Mouse (Mus musculus): ENCODE measurements around the gene Cblc. TPM values are rescaled to one million over a fixed set of nuclear protein-coding genes. Genes with fewer than 3 reads are reported as not detected.
A peak's percentile ranks its signal among the peaks of the same experiment; 100 is the strongest.

The Cblc gene
- polyA plus RNA-seq, 1 experiment from 2014 or later: 0.15 TPM

DNA sequence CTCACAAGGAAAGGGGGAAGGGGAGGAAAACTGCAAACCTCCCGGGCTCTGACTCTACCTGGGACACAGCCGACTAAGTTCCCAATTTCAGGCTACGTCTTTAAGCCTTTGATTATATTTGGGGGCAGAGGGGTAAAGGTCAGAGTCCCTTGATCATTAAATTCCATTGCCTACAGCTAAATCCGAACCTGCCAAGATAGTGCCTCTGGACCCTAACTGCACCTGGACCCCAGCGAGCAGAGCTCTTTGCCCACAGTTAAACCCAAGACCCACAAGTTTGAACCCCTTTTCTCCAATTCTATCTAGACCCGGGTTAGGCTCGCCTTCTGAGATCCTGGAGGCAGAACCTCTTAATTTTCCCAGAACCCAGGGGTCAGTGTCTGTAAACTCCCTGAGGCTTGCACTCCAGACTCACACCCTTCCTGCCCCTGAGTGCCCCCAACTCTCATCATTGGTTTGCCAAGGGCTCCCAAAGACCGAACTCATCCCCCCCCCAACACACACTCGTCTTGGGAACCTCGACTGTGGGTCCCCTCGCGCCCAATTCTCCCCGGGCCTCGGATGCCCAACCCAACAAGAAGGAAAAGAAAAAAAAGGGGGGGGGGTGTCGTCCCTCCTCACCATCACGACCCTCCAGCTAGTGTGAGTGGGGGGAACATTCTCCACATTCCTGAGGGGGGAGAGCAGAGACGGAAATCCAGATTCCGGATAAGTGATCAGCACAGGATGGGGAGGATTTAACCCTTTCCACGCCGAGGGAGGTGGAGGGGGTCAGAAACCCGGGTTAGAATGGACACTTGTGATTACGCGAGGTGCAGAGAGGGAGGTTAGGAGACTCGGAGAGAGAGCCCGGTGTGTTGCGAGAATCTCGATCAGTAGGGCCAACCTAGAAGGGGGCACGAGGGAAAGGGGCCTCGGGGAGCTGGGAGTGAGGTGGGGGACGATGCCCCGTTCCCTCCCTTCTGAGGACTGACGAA, 48.1 kb downstream of the Cblc start:
- in situ Hi-C loops (cut with MboI; ENCODE audit: low pct_unique_long_range_greater_than_20kb): no loop called here
- DNase-seq (ENCODE audit: low read depth, low spot score): no peak
- CTCF ChIA-PET: interaction anchor here (0.6 to 1.6 kb wide), 3 partner anchors 42 to 128 kb away, joined by 3 to 4 read pairs (median 3); no protein-coding TSS in a partner anchor
- POLR2A ChIA-PET: interaction anchor here (0.6 to 0.7 kb wide), 2 partner anchors 32 to 49 kb away, joined by 3 to 6 read pairs; no protein-coding TSS in a partner anchor
- no peaks in the 10 kb centered on the region for H3K27me3 ChIP-seq
- ATAC-seq: no peak
- TF ChIP-seq CTCF (IDR thresholded peaks at IDR 0.05): no peak

- ATAC-seq (no peak), DNase-seq (ENCODE audit: low read depth, low spot score) (no peak)
- in situ Hi-C loops (cut with MboI; ENCODE audit: low pct_unique_long_range_greater_than_20kb): no loop called here
- POLR2A ChIA-PET: interaction anchor here (0.6 to 0.7 kb wide), 2 partner anchors 31 to 50 kb away, joined by 3 to 6 read pairs; no protein-coding TSS in a partner anchor
- H3K27me3 ChIP-seq: no peaks in the 10 kb centered on the region
- no peak for TF ChIP-seq CTCF (IDR thresholded peaks at IDR 0.05)
- CTCF ChIA-PET: no interaction called here
Measured at GRCm38 (mm10) chr7:19747420-19748218, 49.0 kb downstream of the Cblc start.

DNA sequence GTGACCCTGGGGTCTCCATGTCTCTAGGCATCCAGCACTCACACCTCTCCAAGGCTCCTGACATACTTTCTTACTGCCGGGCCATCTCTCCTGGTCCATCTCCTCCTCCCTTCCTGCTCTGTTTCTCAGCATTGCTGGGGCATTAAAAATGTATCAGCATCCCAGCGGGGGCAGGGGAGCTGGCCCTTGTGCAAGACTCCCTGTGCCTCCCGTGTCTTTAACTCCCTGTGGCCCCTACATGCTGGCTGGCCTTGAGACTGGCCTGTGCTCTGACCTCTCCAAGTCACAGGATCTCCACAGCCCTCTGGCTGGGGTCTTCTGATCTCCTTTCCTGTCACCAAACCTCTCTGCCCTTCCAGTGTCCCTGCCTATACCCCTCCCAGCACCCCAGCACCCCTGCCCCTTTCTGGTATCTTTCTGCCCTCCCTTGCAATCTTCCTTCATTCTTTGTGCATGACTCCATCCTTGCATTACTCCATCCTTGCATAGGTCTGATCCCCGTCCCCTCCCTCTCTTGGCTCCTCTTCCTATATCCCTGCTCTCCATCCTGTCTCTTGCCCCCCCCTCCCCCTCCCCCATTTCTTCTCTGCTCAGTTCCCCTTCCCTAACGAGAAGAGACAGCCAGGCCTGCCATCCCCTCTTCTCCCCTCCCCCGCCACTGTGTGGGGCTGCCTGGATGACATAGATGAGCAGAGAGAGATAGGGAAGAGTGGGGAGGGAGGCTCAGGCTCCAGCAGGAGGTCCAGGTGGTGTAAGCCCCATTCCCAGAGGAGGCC, 50.0 kb downstream of the Cblc start:
- CTCF ChIA-PET: no interaction called here

GRCm38 (mm10) chr7:19745971-19746370, 50.6 kb downstream of the Cblc start:
- CTCF ChIA-PET: no interaction called here
- no peak for DNase-seq (ENCODE audit: low read depth, low spot score)
- POLR2A ChIA-PET: no interaction called here
- no peaks in the 10 kb centered on the region for H3K27me3 ChIP-seq
- in situ Hi-C loops (cut with MboI; ENCODE audit: low pct_unique_long_range_greater_than_20kb): no loop called here
- no peak for TF ChIP-seq CTCF (IDR thresholded peaks at IDR 0.05)
- ATAC-seq: no peak

More for the DNA sequence above, 50.0 kb downstream of the Cblc start:
- no peak for TF ChIP-seq CTCF (IDR thresholded peaks at IDR 0.05)
- POLR2A ChIA-PET: no interaction called here
- H3K27me3 ChIP-seq: no peaks in the 10 kb centered on the region
- ATAC-seq: peak; percentile 10
- in situ Hi-C loops (cut with MboI; ENCODE audit: low pct_unique_long_range_greater_than_20kb): no loop called here
- DNase-seq (ENCODE audit: low read depth, low spot score): no peak

- DNase-seq (ENCODE audit: low read depth, low spot score) (no peak), ATAC-seq (no peak)
- no peaks in the 10 kb centered on the region for H3K27me3 ChIP-seq
- in situ Hi-C loops (cut with MboI; ENCODE audit: low pct_unique_long_range_greater_than_20kb): no loop called here
- POLR2A ChIA-PET: no interaction called here
- CTCF ChIA-PET: interaction anchor here (1.2 kb wide), 1 partner anchor 76 kb away, joined by 3 read pairs; no protein-coding TSS in a partner anchor
- no peak for TF ChIP-seq CTCF (IDR thresholded peaks at IDR 0.05)
Measured at GRCm38 (mm10) chr7:19744590-19745385, 51.8 kb downstream of the Cblc start.

- ATAC-seq: no peak
- no peaks in the 10 kb centered on the region for H3K27me3 ChIP-seq
- no peak for DNase-seq (ENCODE audit: low read depth, low spot score)
- in situ Hi-C loops (cut with MboI; ENCODE audit: low pct_unique_long_range_greater_than_20kb): no loop called here
- ChIA-PET CTCF (interaction anchor here (0.9 kb wide), 1 partner anchor 75 kb away, joined by 3 read pairs; no protein-coding TSS in a partner anchor), POLR2A (interaction anchor here (1.2 kb wide), 1 partner anchor 28 kb away, joined by 3 read pairs; no protein-coding TSS in a partner anchor)
- TF ChIP-seq CTCF (IDR thresholded peaks at IDR 0.05): no peak
Measured at GRCm38 (mm10) chr7:19743791-19744190, 52.8 kb downstream of the Cblc start.

GRCm38 (mm10) chr7:19742468-19742867, 54.1 kb downstream of the Cblc start:
- no peak for TF ChIP-seq CTCF (IDR thresholded peaks at IDR 0.05)
- DNase-seq (ENCODE audit: low read depth, low spot score): no peak
- no peaks in the 10 kb centered on the region for H3K27me3 ChIP-seq
- ATAC-seq: no peak
- ChIA-PET CTCF (no interaction called here), POLR2A (interaction anchor here (0.7 to 1.2 kb wide), 2 partner anchors 26 to 61 kb away, joined by 3 read pairs; no protein-coding TSS in a partner anchor)
- in situ Hi-C loops (cut with MboI; ENCODE audit: low pct_unique_long_range_greater_than_20kb): no loop called here

GRCm38 (mm10) chr7:19741329-19742031, 55.1 kb downstream of the Cblc start:
- DNase-seq (ENCODE audit: low read depth, low spot score): no peak
- in situ Hi-C loops (cut with MboI; ENCODE audit: low pct_unique_long_range_greater_than_20kb): no loop called here
- H3K27me3 ChIP-seq: no peaks in the 10 kb centered on the region
- POLR2A ChIA-PET: no interaction called here
- no peak for ATAC-seq
- TF ChIP-seq CTCF (IDR thresholded peaks at IDR 0.05): no peak
- CTCF ChIA-PET: interaction anchor here (1.9 kb wide), 1 partner anchor 72 kb away, joined by 5 read pairs; no protein-coding TSS in a partner anchor

DNA sequence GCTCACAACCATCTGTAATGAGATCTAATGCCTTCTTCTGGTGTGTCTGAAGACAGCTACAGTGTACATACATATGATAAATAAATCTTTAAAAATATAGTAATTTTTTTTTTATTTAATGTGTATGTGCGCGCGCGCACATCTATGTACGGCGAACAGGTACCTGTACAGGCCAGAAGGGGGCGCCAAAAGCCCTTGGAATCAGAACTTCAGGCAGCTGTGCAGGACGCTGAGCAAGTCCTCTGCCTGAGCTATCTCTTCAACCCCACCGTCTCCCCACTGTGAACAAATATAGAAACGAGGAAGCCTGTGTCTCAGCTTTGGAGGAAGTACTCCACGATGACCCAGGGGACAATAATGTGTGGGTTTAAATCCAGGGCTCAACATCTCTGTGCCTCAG, 56.3 kb downstream of the Cblc start:
- DNase-seq (ENCODE audit: low read depth, low spot score): no peak
- no peak for ATAC-seq
- no peak for TF ChIP-seq CTCF (IDR thresholded peaks at IDR 0.05)

More for the DNA sequence above, 56.3 kb downstream of the Cblc start:
- in situ Hi-C loops (cut with MboI; ENCODE audit: low pct_unique_long_range_greater_than_20kb): no loop called here
- H3K27me3 ChIP-seq: no peaks in the 10 kb centered on the region
- POLR2A ChIA-PET: interaction anchor here (1.0 kb wide), 1 partner anchor 10 kb away, joined by 3 read pairs; no protein-coding TSS in a partner anchor
- CTCF ChIA-PET: interaction anchor here (0.8 to 1.9 kb wide), 4 partner anchors 9 to 71 kb away, joined by 3 to 5 read pairs (median 4); partner anchors contain the start of gene Tomm40

Measured in Patski (cell line).